Mouse (Mus musculus) cerebellum, adult 9-11 months (tissue): ENCODE measurements at regions not wholly inside any gene's neighbourhood (a gene's known extent, or its start where the extent isn't known, plus 50 kb on each side); places are given as distances from the start of the nearest gene placed in this dataset.

Experiments used
- DNase-seq: peaks from one replicate; pipeline ENCODE4 v3.0.0; 2022

GRCm38 (mm10) chr13:11490766-11491165 lies 616.0 kb downstream of the Ryr2 start:
- DNase-seq = no peak

DNA sequence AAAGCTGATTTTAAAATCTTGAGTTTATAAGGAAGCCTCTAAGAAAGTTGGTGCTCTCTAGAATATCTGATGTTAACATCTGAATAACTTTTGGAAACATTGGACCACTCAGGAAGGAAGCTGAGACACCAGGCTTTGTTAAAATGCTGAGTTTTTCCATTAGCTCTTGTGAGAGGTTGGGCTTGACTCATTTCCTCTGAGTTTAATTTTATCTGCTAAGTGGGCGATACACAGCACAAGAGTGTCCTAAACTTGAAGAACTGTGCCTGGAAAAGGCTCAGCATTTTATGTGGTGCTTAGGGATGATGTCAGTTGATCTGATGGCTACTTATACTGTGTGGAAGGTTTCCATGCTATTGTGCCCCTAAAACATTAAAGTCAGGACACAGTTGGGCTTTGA lies 623.6 kb downstream of the Ryr2 start:
- DNase-seq = no peak

DNA sequence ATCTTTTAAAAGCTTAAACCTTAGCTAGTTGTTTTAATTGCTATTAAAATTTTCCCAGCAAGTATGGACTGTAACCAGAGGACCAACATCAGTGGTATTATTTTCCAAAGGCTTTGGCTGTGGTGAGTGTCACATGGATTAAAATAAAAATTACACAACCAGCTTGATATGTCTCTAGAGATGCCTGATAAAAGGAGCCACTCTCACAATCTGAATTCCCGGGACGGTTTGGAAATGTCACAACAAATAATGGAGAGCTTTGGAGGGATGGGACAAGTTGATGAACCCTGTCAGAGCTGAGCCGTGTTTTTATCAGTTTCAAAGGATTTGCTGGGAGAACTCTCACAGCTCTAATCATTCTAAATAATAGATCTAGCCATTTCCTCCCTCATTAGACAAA lies 624.0 kb downstream of the Ryr2 start:
- no peak for DNase-seq

- DNase-seq = no peak
Observed at GRCm38 (mm10) chr13:11460251-11460650, 646.5 kb downstream of the Ryr2 start.

DNA sequence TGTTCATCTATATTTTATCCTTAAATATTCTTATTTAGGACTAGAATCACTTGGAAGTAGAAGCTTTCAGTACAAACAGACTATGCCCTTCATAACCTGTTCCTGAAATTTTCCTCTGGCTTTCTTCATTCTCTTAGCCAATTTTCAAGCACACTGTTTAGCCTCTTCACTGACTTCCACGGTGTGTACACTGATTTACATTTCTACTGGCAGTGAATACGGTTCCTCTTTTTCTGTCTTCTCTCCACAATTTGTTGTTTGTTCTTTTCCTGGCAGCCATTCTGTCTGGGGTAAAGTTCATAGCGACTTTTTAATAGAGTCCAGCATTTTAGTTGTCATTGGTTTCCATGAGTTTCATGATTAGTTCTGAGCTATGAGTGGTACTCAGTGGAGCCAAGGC lies 651.6 kb downstream of the Ryr2 start:
- no peak for DNase-seq

- DNase-seq = no peak
Observed at GRCm38 (mm10) chr13:11452448-11452847, 654.3 kb downstream of the Ryr2 start.

DNA sequence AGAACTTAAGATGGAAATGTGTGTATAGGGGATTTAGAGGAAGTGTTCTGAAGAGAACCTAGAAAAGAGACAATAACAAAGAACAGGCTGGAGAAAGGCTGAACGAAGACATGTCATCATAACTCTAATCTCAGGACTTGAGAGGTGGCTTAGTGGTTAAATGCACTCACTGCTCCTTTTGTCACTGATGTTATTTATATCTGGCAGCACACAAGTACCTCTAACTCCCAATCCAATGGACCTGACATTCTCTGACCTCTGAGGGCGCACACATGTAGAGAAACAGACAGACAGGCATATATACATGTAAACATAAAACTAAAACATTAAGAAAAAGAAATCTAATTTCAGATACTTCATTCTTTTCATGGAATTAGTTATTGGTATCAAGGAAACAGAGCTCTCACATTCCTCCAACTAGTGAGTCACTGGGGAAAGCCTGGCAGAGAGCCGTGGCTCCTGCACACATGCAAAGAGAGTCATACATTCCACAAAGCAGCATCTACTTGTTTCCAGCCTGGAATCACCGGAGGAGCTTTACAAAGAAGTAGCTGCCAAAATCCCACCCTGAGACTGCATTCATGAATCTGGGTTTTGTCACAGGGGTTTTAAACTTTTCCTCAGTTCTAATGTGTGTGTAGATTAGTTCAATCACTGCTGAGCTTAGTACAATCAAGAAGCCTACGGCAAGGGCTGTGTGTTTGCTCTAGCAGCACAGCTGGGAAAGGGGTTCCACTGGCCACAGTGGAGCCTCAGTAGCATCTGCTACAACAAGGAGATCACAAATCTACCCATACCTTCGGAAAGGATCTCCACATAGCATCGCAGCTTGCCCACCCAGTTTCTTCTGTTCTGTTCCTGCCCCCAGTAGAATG lies 674.0 kb downstream of the Ryr2 start:
- no peak for DNase-seq

- DNase-seq = no peak
Observed at GRCm38 (mm10) chr13:11426820-11427219, 679.9 kb downstream of the Ryr2 start.

DNA sequence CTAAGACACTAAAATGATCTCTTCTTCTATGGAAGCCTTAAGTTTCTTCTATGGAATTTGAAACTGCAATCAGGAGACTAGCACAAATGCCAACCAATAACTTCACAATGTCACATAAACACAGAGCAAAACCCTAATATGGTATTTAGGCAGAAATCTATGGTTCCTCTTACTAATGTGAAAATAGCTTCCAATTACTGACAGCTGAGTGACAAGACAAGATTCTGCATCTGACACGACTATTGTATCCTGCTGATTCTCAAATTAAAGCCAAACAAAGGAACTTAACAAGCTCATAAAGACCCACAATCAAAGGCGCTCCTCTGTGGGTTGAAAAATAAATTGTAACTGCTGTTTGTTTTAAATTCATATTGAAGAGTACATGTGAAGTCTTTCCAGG lies 714.7 kb downstream of the Ryr2 start:
- DNase-seq = no peak

DNA sequence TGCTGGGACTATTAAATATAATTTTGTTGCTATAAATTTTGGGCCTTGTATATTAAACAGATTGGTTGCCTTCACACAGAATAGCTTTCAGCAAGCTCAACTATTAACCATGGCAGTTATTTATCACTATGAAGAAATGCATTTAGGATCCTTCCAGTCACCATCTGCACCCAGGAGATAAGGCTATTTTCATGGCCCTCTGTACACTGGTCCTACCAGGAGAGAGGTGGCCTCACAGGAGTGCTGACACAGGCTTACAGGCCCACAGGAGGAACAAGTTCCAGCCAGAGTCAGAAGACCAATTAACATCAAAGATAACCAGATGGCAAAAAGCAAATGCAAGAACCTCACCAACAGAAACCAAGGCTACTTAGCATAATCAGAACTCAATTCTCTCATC lies 731.3 kb downstream of the Ryr2 start:
- DNase-seq = no peak

- no peak for DNase-seq
Observed at GRCm38 (mm10) chr13:11369456-11369855, 737.3 kb downstream of the Ryr2 start.

DNA sequence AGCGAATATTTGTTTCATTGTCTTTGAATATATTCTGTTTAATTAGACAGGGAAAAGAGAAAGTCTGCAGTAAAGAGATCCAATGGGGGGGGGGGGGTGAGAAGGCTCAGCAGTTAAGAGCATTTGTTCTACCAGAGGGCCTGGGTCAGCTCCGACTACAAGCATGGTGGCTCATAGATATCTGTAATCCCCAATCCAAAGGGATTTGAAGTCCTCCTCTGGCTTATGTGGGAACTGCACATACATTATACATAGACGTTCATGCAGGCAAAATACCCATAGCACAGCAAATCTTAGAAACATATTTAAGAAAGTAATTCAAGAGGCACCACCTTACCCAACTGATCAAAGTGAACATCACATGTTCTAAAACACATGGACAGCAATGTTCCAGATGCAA lies 743.9 kb downstream of the Ryr2 start:
- no peak for DNase-seq

DNA sequence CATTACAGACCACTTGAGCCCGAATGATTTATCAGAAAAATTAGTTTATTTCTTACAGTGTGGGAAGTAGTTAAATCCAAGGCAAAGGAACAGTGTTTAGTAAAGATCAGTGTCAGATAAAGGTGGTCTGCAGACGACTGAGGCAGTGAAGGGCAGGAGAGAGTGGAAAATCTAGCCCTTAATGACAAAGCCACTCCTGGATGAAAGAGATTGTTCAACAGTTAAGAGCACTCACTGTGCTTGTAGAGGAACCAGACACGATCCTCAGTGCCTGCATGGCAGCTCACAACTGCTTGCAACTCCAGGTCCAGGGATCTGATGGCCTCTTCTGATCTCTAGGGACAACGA lies 758.3 kb downstream of the Ryr2 start:
- DNase-seq = no peak

DNA sequence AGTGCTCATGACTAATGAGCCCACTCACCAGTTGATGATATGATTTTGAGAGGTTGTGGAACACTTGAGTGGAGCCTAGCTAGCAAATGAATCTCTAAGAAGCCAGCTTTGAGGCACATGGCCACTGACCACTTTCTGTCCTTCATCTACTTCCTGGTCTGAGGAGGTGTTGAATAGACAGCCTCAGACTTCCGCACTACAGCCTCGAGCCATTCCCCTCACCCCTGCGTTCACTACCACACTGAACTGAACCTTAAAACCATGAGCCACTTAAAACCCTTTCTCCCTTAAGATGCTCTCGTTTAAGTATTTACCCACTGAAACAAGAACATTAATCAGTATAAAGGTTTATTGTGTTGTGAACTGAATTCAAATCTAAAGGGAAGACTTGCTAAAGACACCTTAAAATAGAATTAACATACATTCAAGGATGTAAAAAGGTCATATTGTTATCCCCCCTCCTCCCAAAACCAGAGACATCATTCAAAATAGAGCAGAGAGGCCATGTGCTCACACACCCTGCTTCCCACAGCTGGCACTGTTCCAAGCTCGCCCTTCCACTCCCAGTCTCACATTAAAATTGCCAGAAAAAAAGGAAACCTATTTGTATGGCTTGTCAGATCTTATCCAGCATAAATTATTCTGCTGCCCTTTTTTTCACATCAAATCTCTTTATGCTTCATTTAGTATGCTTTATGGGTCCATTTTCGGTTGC lies 758.8 kb downstream of the Ryr2 start:
- no peak for DNase-seq

DNA sequence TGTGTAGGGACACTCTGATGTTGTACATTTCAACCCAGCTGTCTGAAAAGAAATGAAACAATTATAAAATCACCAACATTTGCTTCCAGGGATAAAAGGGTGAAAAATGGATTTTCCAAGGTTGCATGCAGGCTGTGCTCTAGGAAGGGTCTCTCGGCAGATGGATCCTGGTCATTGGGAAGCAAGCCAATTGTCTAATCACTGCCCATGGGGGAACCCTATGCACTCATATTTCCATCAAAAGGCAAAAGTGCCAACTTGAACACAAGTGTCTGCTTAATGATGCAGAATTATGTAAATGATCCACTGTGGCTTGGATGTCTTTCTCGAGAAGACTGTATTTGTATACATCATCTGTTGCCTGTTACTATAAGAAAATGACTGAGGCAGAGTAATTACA lies 762.2 kb downstream of the Ryr2 start:
- no peak for DNase-seq

GRCm38 (mm10) chr13:11338297-11338616 lies 768.5 kb downstream of the Ryr2 start:
- peak; percentile 13 for DNase-seq

DNA sequence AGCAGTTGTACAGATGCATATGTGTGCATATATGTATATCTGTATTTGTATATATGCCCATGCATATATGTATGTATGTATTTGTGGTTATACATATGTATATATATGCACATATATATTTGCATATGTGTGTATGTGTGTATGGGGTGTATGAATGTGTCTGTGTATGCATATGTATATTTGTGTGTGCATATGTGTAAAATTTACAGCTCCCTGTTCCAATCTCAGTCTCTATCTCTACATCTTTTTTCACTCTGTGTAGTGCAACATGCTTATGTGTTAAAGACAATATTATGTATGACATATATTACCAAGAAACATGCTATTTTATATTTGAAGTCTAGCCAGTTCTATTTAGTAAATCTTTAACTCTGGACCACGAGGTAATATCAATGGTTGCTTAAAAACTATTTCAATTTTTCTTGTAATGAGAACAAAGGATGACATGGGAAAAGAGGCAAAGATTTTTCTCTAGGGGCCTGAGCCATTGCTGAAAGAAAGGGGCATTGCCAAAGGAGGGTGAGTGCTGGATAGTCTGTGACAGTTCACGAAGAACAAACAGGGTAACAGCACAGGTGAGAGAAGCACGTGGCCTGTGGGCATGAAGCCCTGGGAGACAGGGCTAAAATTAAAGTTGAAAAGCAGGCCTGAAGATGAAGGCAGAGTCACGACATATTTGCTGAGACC lies 769.0 kb downstream of the Ryr2 start:
- no peak for DNase-seq

DNA sequence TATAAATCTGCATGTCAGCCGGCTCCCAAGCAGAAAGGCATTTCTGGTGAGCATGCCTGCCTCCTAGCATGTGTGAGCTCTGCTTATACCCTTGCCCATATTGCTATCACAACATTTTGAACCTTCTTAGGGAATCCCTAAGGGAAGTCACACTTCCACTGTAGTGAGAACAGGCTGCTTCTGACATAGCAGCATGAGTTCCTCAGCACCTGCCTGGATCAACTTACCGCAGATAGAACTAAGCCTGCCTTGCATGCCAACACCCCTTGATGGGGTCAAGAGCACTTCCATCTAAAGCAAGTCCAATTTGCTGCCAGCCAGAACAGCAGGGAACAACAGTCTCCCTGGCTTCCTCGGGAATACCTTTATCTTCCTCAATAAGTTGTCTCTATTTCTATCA lies 769.8 kb downstream of the Ryr2 start:
- DNase-seq = no peak

GRCm38 (mm10) chr13:11331991-11332390 lies 774.8 kb downstream of the Ryr2 start:
- no peak for DNase-seq

DNA sequence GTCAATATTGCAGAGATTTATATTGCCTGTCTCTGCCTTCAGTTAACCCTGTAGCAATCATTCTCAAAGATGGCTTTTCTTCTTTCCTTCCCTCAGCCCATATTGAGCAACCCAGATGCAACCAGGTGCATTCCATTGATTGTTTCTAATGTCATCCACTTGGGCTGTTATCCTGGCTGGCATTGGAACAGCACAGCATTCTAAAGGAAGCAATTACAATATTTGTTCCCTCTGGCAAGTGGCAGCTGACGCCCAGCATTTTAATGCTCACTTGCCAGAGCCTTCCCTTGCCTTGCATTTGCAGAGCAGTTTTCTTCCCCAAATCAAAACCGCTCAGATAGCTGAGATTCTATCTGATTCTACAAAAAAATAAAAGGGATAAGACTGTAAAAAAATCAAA lies 798.0 kb downstream of the Ryr2 start:
- DNase-seq = no peak

- DNase-seq = no peak
Observed at GRCm38 (mm10) chr13:11295493-11295892, 811.3 kb downstream of the Ryr2 start.

GRCm38 (mm10) chr13:11294689-11295088 lies 812.1 kb downstream of the Ryr2 start:
- peak; percentile 10 for DNase-seq

DNA sequence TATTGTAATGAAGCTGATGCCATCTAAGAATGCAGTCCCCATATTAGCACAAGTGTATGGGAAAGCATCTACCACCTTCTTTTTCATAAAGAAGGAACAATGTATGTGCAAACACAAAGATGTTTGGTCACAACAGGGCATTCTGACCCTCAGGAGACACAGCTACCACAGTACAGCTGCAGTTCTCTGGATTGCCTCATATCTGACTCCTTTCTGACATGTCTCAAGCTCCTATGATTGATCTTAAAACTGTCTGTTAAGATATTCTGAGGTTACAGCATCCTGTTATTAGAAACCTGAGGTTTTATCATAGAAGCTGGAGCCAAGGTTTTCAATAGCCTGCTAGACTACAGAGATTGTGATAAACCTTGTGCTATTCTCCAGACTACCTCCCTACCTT lies 813.0 kb downstream of the Ryr2 start:
- no peak for DNase-seq

DNA sequence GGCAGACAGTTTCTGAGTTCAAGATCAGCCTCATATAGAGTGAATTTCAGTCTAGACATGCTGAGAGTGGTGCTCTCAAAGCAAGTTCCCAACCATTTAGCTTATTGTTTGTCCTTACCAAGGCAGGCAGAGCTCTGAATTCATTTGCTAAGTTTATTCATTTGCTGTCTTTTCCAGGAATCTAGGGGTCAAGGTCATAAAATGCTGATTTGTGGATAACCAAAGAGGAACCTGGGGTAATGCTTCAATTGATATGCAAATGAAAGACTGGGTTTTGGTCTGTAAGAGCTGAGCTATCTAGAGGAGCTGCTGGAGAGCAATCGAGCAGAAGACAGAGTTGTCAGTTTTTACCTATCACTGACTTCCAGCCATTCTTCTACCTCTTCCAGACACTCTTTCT lies 832.8 kb downstream of the Ryr2 start:
- DNase-seq = no peak
